Mouse (Mus musculus) liver, embryonic 11.5 days (tissue): ENCODE measurements around the gene Olfr704. TPM values are rescaled to one million over a fixed set of nuclear protein-coding genes. Genes with fewer than 3 reads are reported as not detected.
"Not testable (repeated sequence)": the region's sequence is repeated elsewhere in the genome, so short reads cannot be mapped to it uniquely, and the experiment has no call there.

Experiments used
- ATAC-seq: fragments of 200-750 bp; cut with Nextera tagmentation; replicated peaks from 2 replicates; pipeline ENCODE4 v1.8.0; 2017; ENCODE audit warnings: moderate number of reproducible peaks, mild to moderate bottlenecking, moderate TSS enrichment, moderate library complexity; ENCODE audit not compliant: low FRiP score
- DNase-seq: peaks from one replicate; pipeline ENCODE4 v3.0.0-alpha.2; 2017; ENCODE audit warnings: low spot score
- H3K27ac ChIP-seq: fragments of 300-500 bp; sonication (generic); 2 replicates; pipeline ENCODE4 v1.5.1; 2014; ENCODE audit warnings: mild to moderate bottlenecking, low read depth, low read length, control low read depth
- H3K27me3 ChIP-seq: fragments of 300-500 bp; sonication (generic); replicated peaks from 2 replicates; pipeline ENCODE4 v1.6.1; 2014; ENCODE audit warnings: low read length, mixed read lengths; ENCODE audit not compliant: control insufficient read depth, insufficient read depth
- H3K36me3 ChIP-seq: fragments of 300-500 bp; sonication (generic); 2 replicates; pipeline ENCODE4 v1.6.1; 2014; ENCODE audit warnings: mild to moderate bottlenecking, low read length, moderate library complexity, mixed read lengths; ENCODE audit not compliant: control insufficient read depth, insufficient read depth
- H3K4me1 ChIP-seq: fragments of 300-500 bp; sonication (generic); replicated peaks from 2 replicates; pipeline ENCODE4 v1.6.1; 2014; ENCODE audit warnings: low read length, mixed read lengths; ENCODE audit not compliant: control insufficient read depth, insufficient read depth
- H3K4me2 ChIP-seq: fragments of 300-500 bp; sonication (generic); 2 replicates; pipeline ENCODE4 v1.6.1; 2014; ENCODE audit warnings: mild to moderate bottlenecking, control low read depth, moderate library complexity
- H3K4me3 ChIP-seq: fragments of 300-500 bp; sonication (generic); 2 replicates; pipeline ENCODE4 v1.5.1; 2014; ENCODE audit warnings: low read depth, low read length, control low read depth
- H3K9ac ChIP-seq: fragments of 300-500 bp; sonication (generic); 2 replicates; pipeline ENCODE4 v1.6.1; 2014; ENCODE audit warnings: low read depth, low read length, control low read depth
- H3K9me3 ChIP-seq: fragments of 300-500 bp; sonication (generic); 2 replicates; pipeline ENCODE4 v1.6.1; 2016; ENCODE audit warnings: low read length, inconsistent platforms, mixed read lengths; ENCODE audit not compliant: control insufficient read depth
- WGBS: fragments of 180-500 bp; shearing (Covaris S2); extraction: QIAGEN DNeasy Blood & Tissue Kit; methylation state at CpG from one replicate; pipeline ENCODE4 v1.1.7; 2014; 5-methylcytosine and 5-hydroxymethylcytosine counted together
- polyA plus RNA-seq: library from polyadenylated mRNA; unstranded; fragments of >200 nt; fragmentation: Nextera tagmentation; extraction: Ambion mirVana; gene quantifications from 2 replicates; pipeline ENCODE4 v1.2.1, GENCODE M21; 2014

Gene Olfr704
- not detected in 2 replicates for polyA plus RNA-seq

DNA sequence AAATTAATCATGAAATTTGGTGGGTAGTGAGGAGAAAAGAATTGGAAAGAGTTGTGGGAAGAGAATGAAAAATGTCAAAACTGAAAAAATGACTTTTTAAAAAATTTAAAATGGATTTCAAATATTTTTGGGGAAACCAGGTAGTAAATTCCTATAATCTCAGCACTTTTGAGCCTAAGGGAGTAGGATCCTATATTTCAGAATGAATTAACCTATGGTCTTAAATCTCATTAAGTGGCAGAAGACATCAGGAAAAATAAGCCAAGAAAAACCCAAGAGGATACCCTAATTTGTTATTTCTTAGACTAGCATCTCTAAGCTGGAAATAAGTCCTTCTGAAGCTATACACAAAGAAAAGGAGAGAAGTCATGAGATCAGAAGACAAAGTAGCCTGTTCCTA lies at the start of gene Olfr704:
Olfr704 (plus strand) TSS at position 301 of the 400 bp plus-strand sequence.
- H3K4me3 ChIP-seq: no peak within 1 kb of the TSS
- no peak within 1 kb of the TSS for H3K9ac ChIP-seq
- no peaks in the 10 kb centered on the region for H3K9me3 ChIP-seq
- H3K36me3 ChIP-seq: no peaks in the 10 kb centered on the region
- ATAC-seq (no peak), DNase-seq (no peak)
- no peaks in the 10 kb centered on the region for H3K4me1 ChIP-seq
- no peaks in the 10 kb centered on the region for H3K27me3 ChIP-seq
- no peak within 1 kb of the TSS for H3K27ac ChIP-seq
- no peak within 1 kb of the TSS for H3K4me2 ChIP-seq

DNA sequence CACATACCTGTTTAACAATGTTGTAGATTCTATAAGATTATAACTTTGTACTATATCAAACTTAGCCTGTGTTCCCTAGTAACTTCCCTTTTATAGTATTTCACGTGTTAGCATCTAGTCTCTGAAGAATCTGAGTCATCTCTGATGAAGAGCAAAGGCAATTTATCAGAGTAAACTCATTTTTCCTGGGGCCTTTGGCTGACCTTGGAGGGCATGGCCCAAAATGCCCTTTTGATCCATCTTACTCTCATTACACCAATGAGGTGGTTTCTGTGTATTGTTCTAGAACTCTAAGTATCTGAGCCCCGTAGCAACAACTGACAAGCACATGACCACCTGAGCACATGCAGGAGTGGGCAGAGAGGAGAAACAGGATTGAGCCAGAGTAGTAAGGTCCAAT lies 49.2 kb upstream of the Olfr704 start, which contains the start of gene Olfr701:
Olfr701 (plus strand) TSS at position 301 of the 400 bp plus-strand sequence.
- no peaks in the 10 kb centered on the region for H3K36me3 ChIP-seq
- H3K27ac ChIP-seq: no peak within 1 kb of the TSS
- 63% methylated on average over 2 of the region's 2 CpGs for WGBS
- no peaks in the 10 kb centered on the region for H3K9me3 ChIP-seq
- H3K4me3 ChIP-seq: no peak within 1 kb of the TSS
- H3K27me3 ChIP-seq: no peaks in the 10 kb centered on the region
- no peak within 1 kb of the TSS for H3K4me2 ChIP-seq
- H3K4me1 ChIP-seq: no peaks in the 10 kb centered on the region
- DNase-seq: no peak
- no peak for ATAC-seq
- H3K9ac ChIP-seq: no peak within 1 kb of the TSS

DNA sequence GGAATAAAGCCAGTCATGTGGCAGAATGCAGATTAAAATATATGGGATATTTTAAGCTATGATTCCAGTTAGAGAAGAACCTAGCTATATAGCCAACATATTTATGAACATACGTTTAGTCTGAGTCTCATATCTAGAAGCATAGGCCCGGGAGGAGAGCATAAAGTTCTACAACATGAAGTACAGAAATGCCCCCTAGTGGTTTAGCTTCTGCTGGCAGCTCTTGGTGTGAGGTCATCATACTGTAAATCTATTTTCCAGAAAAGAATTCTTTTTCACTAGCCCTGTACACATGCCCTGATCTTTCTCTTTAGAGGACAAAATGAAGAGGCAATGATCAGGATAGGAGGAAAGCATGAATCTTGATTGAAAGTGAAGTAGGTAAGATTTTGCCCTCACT lies 47.2 kb upstream of the Olfr704 start:
- Histone ChIP-seq H3K36me3 (no peaks in the 10 kb centered on the region), H3K27me3 (no peaks in the 10 kb centered on the region), H3K4me1 (no peaks in the 10 kb centered on the region), H3K9me3 (no peaks in the 10 kb centered on the region), H3K9ac (no peak overlapping the region), H3K27ac (no peak overlapping the region), H3K4me3 (no peak overlapping the region), H3K4me2 (no peak overlapping the region)
- no peak for ATAC-seq
- 36% methylated on average over 2 of the region's 2 CpGs for WGBS
- DNase-seq: no peak

DNA sequence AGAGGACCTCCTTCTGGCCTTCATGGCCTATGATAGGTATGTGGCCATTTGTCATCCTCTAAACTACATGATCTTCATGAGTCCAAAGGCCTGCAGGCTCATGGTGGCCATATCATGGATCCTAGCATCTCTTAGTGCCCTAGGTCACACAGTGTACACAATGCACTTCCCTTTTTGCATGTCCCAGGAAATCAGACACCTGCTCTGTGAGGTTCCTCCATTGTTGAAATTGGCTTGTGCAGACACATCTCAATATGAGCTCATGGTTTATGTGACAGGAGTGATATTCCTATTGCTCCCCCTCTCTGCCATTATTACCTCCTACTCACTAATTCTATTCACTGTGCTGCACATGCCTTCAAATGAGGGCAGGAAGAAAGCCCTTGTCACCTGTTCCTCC lies 44.6 kb upstream of the Olfr704 start:
- H3K36me3 ChIP-seq: no peaks in the 10 kb centered on the region
- H3K9me3 ChIP-seq: no peaks in the 10 kb centered on the region
- H3K4me1 ChIP-seq: no peaks in the 10 kb centered on the region
- H3K4me3 ChIP-seq: no peak overlapping the region
- no peak overlapping the region for H3K27ac ChIP-seq
- no peak overlapping the region for H3K9ac ChIP-seq
- no peak overlapping the region for H3K4me2 ChIP-seq
- H3K27me3 ChIP-seq: no peaks in the 10 kb centered on the region
- DNase-seq: no peak
- ATAC-seq: no peak

DNA sequence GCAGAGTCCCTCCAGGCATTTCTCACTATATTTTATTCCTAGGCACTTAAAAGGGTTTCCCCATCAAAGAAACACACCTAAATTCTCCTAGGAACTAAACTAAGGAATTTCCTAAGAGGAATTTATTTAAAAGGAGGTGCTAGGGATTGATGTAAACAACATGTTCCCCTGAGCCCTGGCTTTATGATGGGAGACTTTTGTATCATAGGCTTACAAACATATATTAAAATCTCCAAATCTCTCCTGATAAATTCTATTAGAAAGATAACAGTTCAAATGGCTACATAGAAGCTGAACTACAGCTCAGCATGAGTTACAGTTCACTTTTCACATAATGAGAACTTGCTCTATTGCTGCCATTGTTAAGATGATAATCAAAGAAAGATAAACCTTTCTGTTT lies 29.2 kb upstream of the Olfr704 start, which contains the start of gene Olfr702:
Olfr702 (minus strand) TSS at position 101 of the 400 bp plus-strand sequence.
- Histone ChIP-seq H3K4me3 (no peak within 1 kb of the TSS), H3K9me3 (no peaks in the 10 kb centered on the region), H3K36me3 (no peaks in the 10 kb centered on the region), H3K27ac (no peak within 1 kb of the TSS), H3K4me2 (no peak within 1 kb of the TSS), H3K4me1 (no peaks in the 10 kb centered on the region), H3K27me3 (no peaks in the 10 kb centered on the region), H3K9ac (no peak within 1 kb of the TSS)
- ATAC-seq (no peak), DNase-seq (no peak)

DNA sequence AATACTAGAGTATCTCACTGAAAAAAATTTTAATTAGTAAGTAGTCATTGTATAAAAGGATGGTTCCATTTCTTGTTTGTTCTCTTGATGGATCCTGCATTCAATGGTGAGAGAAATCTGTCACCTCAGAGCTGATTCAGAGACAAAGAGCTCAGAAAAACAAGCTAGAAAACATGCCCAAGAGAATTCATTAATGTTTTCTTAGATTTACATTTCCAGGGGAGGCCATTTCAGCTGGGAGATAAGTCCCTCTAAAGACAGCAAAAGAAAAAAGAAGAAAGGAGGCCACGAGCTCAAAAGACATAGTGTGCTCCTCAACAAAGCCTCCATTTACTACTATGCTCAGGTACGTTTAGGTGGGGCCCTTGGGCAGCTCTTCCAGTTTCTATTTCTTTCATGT lies 19.9 kb upstream of the Olfr704 start, which contains the start of gene Olfr703:
Olfr703 (plus strand) TSS at position 301 of the 400 bp plus-strand sequence.
- Histone ChIP-seq H3K9ac (no peak within 1 kb of the TSS), H3K27ac (no peak within 1 kb of the TSS), H3K27me3 (no peaks in the 10 kb centered on the region), H3K36me3 (no peaks in the 10 kb centered on the region), H3K9me3 (peaks cover 2% of the 10 kb centered on the region; the same call in 1 of the 2 replicates), H3K4me2 (no peak within 1 kb of the TSS), H3K4me3 (no peak within 1 kb of the TSS), H3K4me1 (no peaks in the 10 kb centered on the region)
- WGBS: 63% methylated on average over 2 of the region's 2 CpGs
- DNase-seq (no peak), ATAC-seq (no peak)

DNA sequence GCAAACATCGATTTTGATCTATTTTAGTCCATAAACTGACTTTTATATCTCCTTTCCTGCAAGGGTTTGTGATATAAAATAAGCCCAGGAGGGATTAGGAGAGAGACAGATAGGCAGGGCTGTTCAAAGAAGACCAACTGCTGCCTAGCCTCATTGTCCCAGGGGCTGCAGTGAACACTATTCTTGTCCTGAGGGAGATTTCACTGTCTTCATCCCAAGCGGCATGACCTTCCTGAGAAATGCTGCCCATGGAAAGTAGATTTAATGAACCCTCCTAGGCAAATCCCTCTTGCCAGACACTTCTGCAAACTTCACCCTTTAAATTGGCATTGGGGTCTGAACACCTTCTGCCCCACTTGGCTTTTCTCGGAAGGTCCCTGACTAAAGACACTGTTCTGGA lies 13.8 kb downstream of the Olfr704 start, which contains the start of gene Olfr705:
Olfr705 (minus strand) TSS at position 101 of the 400 bp plus-strand sequence.
- 68% methylated on average over 3 of the region's 3 CpGs for whole genome bisulfite sequencing
- no peaks in the 10 kb centered on the region for H3K4me1 ChIP-seq
- no peak within 1 kb of the TSS for H3K4me2 ChIP-seq
- DNase-seq (no peak), ATAC-seq (no peak)
- H3K9ac ChIP-seq: no peak within 1 kb of the TSS
- H3K9me3 ChIP-seq: no peaks in the 10 kb centered on the region
- H3K4me3 ChIP-seq: no peak within 1 kb of the TSS
- H3K27ac ChIP-seq: no peak within 1 kb of the TSS
- H3K36me3 ChIP-seq: no peaks in the 10 kb centered on the region
- no peaks in the 10 kb centered on the region for H3K27me3 ChIP-seq

DNA sequence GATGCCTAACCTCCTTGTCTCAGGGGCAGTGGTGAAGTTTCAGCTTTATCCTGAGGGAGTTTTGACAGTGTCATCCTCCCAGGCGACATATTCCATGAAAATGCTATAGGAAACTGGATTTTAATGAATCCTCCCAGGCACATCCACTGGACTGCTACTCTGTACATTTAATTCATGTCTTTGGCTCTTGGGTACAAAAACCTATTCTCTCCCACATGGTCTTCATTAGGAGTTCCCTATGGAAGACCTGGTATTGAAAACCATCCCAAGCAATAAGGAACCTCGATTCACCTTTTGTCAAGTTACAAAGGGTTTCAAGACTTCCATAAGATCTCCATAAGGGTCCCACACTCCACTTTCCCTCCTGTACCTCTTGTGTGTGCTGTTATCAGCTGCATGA lies 25.1 kb downstream of the Olfr704 start, which contains the start of gene Olfr706:
Olfr706 (minus strand) TSS at position 101 of the 400 bp plus-strand sequence.
- Histone ChIP-seq H3K4me3 (no peak within 1 kb of the TSS), H3K4me2 (no peak within 1 kb of the TSS), H3K36me3 (no peaks in the 10 kb centered on the region), H3K9ac (no peak within 1 kb of the TSS), H3K9me3 (no peaks in the 10 kb centered on the region), H3K27me3 (no peaks in the 10 kb centered on the region), H3K27ac (no peak within 1 kb of the TSS), H3K4me1 (no peaks in the 10 kb centered on the region)
- DNase-seq: no peak
- ATAC-seq: no peak
- WGBS: 76% methylated on average over 2 of the region's 2 CpGs

DNA sequence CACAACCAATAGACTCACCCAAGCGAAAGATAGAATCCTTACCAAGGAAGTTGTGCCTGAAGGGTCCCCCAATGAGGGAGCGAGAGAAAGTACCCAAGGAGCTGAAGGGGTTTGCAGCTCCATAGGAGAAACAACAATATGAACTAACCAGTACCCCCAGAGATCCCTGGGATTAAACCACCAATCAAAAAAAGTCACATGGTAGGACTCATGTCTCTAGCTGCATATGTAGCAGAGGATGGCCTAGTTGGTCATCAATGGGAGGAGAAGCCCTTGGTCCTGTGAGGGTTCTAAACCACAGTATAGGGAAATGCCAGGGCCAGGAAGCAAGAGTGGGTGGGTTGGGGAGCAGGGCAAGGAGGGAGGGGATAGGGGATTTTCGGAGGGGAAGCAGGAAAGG lies 38.2 kb downstream of the Olfr704 start, which contains the start of gene Olfr707:
Olfr707 (minus strand) TSS at position 101 of the 400 bp plus-strand sequence.
- not testable (repeated sequence) for H3K4me3 ChIP-seq, DNase-seq, H3K9me3 ChIP-seq, H3K9ac ChIP-seq, H3K4me2 ChIP-seq, H3K36me3 ChIP-seq, H3K4me1 ChIP-seq, ATAC-seq, H3K27ac ChIP-seq, H3K27me3 ChIP-seq
- WGBS: 80% methylated on average over 3 of the region's 3 CpGs
